Mouse (Mus musculus) WW6 (cell line): ENCODE results near the gene Odf3l2.
A peak's percentile ranks its signal among the peaks of the same experiment; 100 is the strongest.

ENCODE experiments used
- DNase-seq: peaks from one replicate; pipeline ENCODE4 v3.0.0-alpha.2; 2013; ENCODE audit warnings: low read depth, low spot score

Gene Odf3l2

DNA sequence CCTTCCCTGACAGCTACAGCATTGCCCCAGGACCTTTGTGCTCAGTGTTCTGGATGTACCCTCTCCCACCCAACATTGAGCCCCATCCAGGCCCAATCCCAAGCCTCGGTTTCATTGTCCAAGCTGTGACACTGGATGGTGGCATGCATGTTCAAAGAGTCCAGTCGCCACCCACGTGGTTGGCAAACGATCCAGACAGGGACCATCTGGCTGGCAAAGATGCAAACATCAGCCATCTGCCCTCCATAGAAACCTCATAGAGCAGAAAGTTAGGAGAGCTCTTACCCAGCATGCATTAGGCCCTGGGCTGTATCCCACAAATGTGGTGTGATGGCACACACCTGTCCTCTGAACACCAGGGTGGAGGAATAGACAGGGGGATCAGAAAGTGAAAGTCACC lies 14.1 kb downstream of the Odf3l2 start:
- no peak for DNase-seq

DNA sequence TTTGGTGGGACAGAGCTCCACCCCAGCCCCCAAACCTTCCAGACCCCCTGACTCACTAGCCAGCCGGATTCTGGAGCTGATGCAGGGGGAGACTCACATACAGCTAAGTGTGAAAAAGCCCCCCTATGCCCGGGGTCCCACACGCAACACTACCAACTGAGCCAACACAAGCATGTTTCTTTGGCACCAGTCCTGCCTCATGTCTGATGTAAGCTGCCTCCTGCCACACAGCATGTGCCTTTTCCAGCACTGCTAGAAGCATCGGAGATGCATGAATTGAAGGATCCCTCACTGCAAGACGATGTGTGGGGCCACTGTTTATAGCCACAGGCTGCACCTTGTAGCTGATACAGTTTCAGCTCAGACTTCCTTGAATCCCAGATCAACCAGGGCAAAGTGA lies 17.2 kb downstream of the Odf3l2 start:
- DNase-seq = no peak

GRCm38 (mm10) chr10:79626156-79626555 lies 19.4 kb downstream of the Odf3l2 start:
- no peak for DNase-seq

- DNase-seq = no peak
These were observed 20.1 kb downstream of the Odf3l2 start for GRCm38 (mm10) chr10:79625398-79625797.

DNA sequence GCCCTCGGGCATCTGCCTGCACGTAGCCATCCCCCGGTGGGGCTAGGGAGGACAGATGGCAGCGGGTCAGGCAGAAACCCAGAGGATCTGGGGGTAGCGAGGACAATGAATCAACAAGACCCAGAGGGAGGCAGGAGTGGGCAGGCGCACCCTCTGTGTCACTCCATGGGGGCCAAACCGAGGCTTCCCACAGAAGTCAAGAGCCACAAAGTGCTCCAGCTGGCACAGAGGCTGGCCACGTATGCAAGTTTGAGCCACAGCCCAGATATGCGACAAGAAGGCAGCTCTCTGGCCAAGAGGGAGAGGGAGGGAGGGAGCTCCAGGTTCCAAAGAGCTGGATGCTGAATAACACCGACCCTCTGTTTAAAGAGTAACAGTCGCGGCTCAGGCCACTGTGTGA lies 21.6 kb downstream of the Odf3l2 start:
- no peak for DNase-seq

DNA sequence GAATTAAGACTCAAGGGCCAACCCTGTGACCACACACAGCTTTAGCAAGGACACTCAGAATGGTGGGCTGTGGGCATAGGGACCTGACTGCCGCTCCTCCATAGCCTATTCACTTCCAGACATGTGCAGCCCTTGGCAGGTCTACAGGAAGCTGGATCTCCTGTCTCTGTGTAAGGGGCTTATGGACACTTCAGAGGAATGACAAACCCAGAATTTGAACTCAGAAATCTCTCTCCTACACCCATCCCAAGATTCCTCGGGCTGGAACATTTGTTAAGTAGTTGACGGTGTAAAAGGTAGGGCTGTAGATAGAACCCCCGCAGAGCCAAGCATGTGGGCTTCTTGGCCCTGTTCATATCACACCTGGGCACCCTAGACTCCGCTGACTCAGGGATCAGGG lies 29.2 kb downstream of the Odf3l2 start:
- DNase-seq = no peak

GRCm38 (mm10) chr10:79615860-79616259 lies 29.7 kb downstream of the Odf3l2 start:
- DNase-seq = no peak

- DNase-seq = no peak
These were observed 31.3 kb downstream of the Odf3l2 start for GRCm38 (mm10) chr10:79614305-79614643.

- peak; percentile 81 for DNase-seq
These were observed 31.8 kb downstream of the Odf3l2 start, which contains the start of gene C2cd4c for GRCm38 (mm10) chr10:79613578-79614304. TSS of gene C2cd4c (minus strand) at chr10:79614025.

DNA sequence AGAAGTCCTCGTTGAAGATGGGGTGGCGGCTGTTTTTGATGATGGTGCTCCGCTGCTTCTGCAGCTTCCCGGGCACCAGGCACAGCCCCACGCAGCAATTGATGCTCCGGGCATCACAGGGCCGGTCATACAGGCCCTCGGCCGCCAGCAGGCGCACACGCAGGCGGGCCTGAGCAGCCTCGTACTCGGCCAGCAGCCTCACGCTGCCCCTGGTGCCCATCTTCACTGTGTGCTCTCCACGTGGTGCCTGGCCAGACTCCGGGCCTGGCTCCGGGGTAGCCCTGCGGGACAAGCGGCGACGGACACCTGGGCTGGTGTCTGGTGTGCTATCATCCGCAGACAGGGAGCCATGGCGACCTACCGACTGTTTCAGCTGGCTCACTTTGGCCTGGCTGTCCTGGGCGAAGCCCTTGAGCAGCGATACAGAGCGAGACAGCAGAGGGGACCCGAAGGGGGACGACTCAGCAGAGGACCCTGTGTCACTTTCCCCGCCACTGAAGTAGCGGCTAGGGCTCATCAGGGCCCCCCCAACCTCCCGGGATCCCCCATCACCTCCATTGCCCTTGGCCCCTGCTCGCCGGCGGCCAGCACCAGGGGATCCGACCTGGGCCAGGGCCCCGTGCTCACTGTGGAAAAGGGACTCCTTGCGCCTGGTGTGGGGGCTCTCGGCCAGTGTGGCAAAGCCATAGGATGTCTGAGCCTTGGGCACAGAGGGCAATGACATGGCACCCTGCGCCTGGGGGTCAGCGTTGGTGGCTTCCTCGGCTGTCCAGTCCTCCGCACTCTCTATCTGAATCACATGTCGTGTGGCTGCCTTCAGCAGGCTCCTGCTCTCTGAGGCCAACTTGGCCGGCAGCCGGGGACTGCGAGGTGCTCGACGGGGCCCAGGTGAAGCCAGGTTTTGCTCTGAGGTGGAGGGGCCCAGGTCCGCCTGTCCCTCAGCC lies 33.1 kb downstream of the Odf3l2 start:
- no peak for DNase-seq

DNA sequence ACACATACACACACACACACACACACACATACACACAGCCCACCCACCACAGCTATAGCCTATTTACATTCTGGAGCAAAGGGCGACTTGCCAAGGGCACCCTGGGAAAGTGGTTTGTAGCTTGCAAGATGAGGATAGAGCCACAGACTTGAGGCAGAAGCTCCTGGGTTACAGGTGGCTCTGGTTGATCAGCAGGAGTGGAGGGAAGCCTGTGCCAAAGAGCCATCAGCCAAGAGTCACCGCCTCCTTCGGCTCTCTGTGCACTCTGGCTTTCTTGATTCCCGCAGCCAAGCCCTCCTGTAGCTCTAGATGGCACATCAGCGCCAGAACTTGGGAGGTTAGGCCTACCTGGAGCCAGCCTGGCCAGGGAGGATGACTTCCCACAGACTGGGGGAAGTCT lies 34.2 kb downstream of the Odf3l2 start:
- no peak for DNase-seq

DNA sequence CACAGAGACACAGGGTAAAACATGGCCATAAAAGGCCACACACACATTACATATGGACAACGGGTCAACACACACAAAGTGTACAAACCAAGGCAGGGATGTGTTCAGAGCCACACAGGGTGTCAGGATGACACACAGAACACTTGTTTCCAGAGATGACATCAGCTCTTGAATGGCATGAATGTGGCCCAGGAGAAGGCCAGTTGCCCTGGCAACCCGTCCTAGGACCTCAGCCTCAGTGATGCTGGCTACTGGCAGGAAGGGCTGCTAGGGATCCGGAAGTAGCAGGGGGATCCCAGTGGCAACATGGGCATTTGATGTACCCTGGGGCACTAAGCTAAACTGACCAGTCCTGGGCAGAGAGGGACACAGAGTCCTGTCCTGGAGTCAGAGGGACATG lies 36.3 kb downstream of the Odf3l2 start:
- no peak for DNase-seq

GRCm38 (mm10) chr10:79607892-79608291 lies 37.6 kb downstream of the Odf3l2 start:
- no peak for DNase-seq

DNA sequence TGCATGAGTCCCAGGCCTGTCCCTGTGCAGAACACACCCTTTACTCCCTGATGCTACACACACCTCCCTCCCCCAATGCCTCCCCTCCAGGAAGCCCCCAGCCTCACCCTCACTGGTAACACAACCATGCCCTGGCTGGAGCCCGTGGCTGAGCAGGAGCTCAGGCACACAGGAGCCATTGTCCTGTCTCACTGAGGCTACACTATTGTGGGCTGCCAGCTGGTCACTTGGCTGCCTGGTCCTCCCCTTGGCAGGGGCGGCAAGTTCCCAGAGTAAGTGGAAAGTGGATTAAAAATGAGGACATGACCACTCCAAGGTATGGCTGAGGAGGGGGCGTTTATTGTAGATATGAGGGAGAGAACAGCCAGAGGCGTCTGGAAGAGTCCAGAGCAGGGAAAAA lies 39.0 kb downstream of the Odf3l2 start:
- DNase-seq = no peak

- no peak for DNase-seq
These were observed 47.7 kb downstream of the Odf3l2 start for GRCm38 (mm10) chr10:79597936-79598230.

DNA sequence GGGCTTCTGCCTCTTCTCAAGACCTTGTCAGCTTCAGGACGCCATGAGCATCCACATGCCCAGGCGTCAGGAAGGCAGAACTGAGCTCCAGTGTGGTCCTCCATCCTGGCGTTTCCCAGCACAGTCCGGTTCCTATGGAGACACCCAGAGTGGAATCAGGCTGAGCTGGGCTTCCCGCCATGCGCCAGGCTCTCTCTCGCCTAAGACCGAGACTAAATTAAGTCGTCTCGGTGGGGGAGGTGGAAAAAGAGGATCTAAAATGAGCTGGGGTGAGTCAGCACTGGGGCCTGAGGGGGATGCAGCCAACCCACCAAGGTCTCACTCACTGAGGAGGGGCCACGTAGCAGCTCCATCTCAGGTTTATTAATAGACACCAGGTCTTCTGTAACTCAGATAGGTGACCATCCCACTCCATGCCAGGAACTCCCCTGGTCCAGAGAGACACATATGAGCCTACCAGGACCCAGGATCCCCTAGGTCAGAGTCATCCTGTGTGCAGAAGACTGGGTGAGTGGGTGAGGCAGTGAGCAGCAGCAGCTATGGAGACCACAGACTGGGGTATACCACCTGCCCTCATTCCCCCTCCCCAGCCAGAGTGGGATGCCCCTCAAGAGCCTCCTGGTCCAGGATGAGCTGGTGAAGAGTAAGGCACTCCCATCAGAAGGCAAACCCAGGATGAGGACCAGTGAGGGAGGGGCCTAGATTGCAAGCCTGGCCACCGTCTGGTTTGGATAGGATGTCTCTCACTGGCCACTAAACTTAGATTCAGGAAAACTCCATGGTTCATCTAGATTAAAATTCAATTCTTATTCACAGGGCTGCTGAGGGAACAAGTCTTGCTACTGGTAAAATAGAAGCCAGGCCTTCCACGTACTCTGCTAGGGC lies 48.2 kb downstream of the Odf3l2 start:
- no peak for DNase-seq

GRCm38 (mm10) chr10:79595590-79595929 lies 50.0 kb downstream of the Odf3l2 start:
- no peak for DNase-seq

- DNase-seq = no peak
These were observed 50.5 kb downstream of the Odf3l2 start for GRCm38 (mm10) chr10:79594872-79595589.

DNA sequence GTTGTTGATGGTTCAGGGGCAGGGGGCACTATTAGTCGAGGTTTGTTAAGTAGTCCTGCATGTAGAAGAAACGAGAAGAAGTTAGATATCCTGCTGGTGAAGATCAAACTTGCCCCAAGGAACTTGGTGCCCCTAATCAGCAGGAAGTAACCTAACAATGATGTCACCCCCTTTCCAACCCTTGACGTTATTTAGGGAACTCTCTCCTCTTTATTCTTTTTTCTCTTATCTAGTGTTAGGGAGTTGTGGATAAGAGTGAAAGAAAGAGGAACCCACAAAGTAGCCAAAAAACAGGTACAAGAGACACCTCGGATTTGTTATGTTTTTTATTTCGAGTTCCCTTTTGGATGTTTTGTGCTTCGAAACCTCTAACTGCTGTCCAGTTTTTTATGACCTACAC lies 51.4 kb downstream of the Odf3l2 start:
- no peak for DNase-seq

DNA sequence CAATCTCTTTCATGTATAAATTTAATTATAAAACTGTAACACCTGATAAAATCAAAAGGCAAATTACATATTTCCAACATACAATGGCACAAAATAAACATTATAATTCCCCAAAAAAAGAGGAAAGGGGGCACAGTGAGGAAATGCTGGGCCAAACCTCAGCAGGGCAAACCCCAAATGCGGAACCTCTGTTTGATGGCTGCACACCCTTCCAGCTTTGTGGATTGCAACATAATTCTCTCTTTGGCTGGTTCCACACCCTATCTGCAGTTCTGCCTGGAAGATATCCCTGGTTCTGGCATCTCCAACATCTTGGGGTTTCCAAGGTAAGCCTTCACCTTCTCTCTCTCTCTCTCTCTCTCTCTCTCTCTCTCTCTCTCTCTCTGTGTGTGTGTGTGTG lies 54.8 kb downstream of the Odf3l2 start:
- no peak for DNase-seq
